Comparison of ENCODE assay signal across 25 mouse cellular contexts in the genomic region with DNA sequence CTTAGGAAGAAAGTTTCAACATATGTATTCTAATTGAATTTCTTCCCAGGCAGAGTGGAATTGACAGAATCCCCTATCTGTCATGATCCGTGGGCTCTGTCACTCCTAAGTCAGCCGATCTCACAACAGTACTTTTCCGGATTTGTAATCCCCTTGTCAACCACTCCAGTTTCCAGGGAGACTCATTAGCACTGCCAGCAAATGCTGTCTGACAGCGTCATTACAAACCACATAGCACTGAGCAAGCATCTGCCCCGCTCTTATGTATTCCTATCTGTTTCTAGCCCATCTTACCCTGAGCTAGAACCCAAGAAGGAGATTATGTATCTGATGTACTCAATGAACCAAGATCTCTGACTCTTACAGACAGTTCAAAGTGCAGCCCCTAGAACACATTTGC.
DNase-seq lines count a peak whose midpoint lies in the region; ATAC-seq and TF ChIP-seq lines count a peak whose summit lies in the region.
"Had no signal": no experiment of that assay in that cellular context is flagged by ENCODE, and none has a peak within 500 bp of the region (broad histone marks: within the 10 kb centered on the region; RNA-seq: fewer than 3 reads in every experiment).

No protein-coding gene starts in this region.

- H3K9ac ChIP-seq in forebrain, embryonic 13.5 days: no peak overlapping the region
- H3K9ac ChIP-seq in forebrain, embryonic 14.5 days (ENCODE audit: low read length): no peak overlapping the region
- no peak overlapping the region for H3K9ac ChIP-seq in midbrain, embryonic 15.5 days
- H3K9ac ChIP-seq: embryonic facial prominence, embryonic 15.5 days; heart, embryonic 13.5 days; limb, embryonic 13.5 days; liver, embryonic 13.5 days; neural tube, embryonic 15.5 days had no signal

- no peaks in the 10 kb centered on the region for H3K9me3 ChIP-seq in forebrain, embryonic 13.5 days (replicated peaks)
- no peaks in the 10 kb centered on the region for H3K9me3 ChIP-seq in forebrain, embryonic 10.5 days
- no peaks in the 10 kb centered on the region for H3K9me3 ChIP-seq in forebrain, embryonic 14.5 days (replicated peaks; ENCODE audit: control insufficient read depth, low read length)
- no peaks in the 10 kb centered on the region for H3K9me3 ChIP-seq in midbrain, embryonic 15.5 days
- H3K9me3 ChIP-seq: embryonic facial prominence, embryonic 15.5 days; heart, embryonic 13.5 days; limb, embryonic 13.5 days; liver, embryonic 13.5 days; neural tube, embryonic 15.5 days had no signal

- no peak overlapping the region for H3K4me2 ChIP-seq in forebrain, embryonic 13.5 days
- H3K4me2 ChIP-seq in forebrain, embryonic 14.5 days (ENCODE audit: low read length): no peak overlapping the region
- H3K4me2 ChIP-seq in midbrain, embryonic 15.5 days: no peak overlapping the region
- H3K4me2 ChIP-seq: embryonic facial prominence, embryonic 15.5 days; heart, embryonic 13.5 days; limb, embryonic 13.5 days; liver, embryonic 13.5 days; neural tube, embryonic 15.5 days had no signal

- H3K4me3 ChIP-seq in forebrain, embryonic 13.5 days: no peak overlapping the region
- no peak overlapping the region for H3K4me3 ChIP-seq in forebrain, embryonic 10.5 days
- no peak overlapping the region for H3K4me3 ChIP-seq in layer of hippocampus, adult 2 months
- H3K4me3 ChIP-seq in forebrain, embryonic 14.5 days (ENCODE audit: low read depth, low read length): no peak overlapping the region
- no peak overlapping the region for H3K4me3 ChIP-seq in midbrain, embryonic 15.5 days
- H3K4me3 ChIP-seq: embryonic facial prominence, embryonic 15.5 days; heart, adult 2 months; heart, embryonic 13.5 days; limb, embryonic 13.5 days; liver, embryonic 13.5 days; neural tube, embryonic 15.5 days had no signal

- H3K4me1 ChIP-seq in forebrain, embryonic 13.5 days: peaks cover 58% of the 10 kb centered on the region
- H3K4me1 ChIP-seq in forebrain, embryonic 10.5 days: peaks cover 53% of the 10 kb centered on the region
- H3K4me1 ChIP-seq in forebrain, embryonic 14.5 days (ENCODE audit: control insufficient read depth, insufficient read depth, low read length): peaks cover 31% of the 10 kb centered on the region
- peaks cover 32% of the 10 kb centered on the region for H3K4me1 ChIP-seq in midbrain, embryonic 15.5 days
- H3K4me1 ChIP-seq: liver, embryonic 13.5 days had no signal

- H3K36me3 ChIP-seq in forebrain, embryonic 13.5 days (ENCODE audit: poor library complexity, severe bottlenecking): no peaks in the 10 kb centered on the region
- no peaks in the 10 kb centered on the region for H3K36me3 ChIP-seq in forebrain, embryonic 10.5 days (replicated peaks)
- no peaks in the 10 kb centered on the region for H3K36me3 ChIP-seq in forebrain, embryonic 14.5 days (ENCODE audit: control insufficient read depth, insufficient read depth, low read length)
- H3K36me3 ChIP-seq in midbrain, embryonic 15.5 days (replicated peaks): no peaks in the 10 kb centered on the region
- H3K36me3 ChIP-seq: embryonic facial prominence, embryonic 15.5 days; heart, embryonic 13.5 days; limb, embryonic 13.5 days; liver, embryonic 13.5 days; neural tube, embryonic 15.5 days had no signal

- no peaks in the 10 kb centered on the region for H3K27me3 ChIP-seq in forebrain, embryonic 13.5 days
- no peaks in the 10 kb centered on the region for H3K27me3 ChIP-seq in forebrain, embryonic 10.5 days (ENCODE audit: poor library complexity, severe bottlenecking)
- H3K27me3 ChIP-seq in forebrain, embryonic 14.5 days (replicated peaks; ENCODE audit: control insufficient read depth, insufficient read depth, low read length): no peaks in the 10 kb centered on the region
- no peaks in the 10 kb centered on the region for H3K27me3 ChIP-seq in midbrain, embryonic 15.5 days (replicated peaks)
- H3K27me3 ChIP-seq: embryonic facial prominence, embryonic 15.5 days; heart, embryonic 13.5 days; limb, embryonic 13.5 days; liver, embryonic 13.5 days; neural tube, embryonic 15.5 days had no signal

- H3K27ac ChIP-seq in forebrain, embryonic 13.5 days: no peak overlapping the region
- no peak overlapping the region for H3K27ac ChIP-seq in forebrain, embryonic 10.5 days
- peak overlapping the region; percentile 68 for H3K27ac ChIP-seq in layer of hippocampus, adult 2 months
- no peak overlapping the region for H3K27ac ChIP-seq in forebrain, embryonic 14.5 days (ENCODE audit: low read depth, low read length)
- H3K27ac ChIP-seq in midbrain, embryonic 15.5 days: peak overlapping the region; percentile 21; the same call in 1 of the 2 replicates
- H3K27ac ChIP-seq: embryonic facial prominence, embryonic 15.5 days; heart, adult 2 months; heart, embryonic 13.5 days; limb, embryonic 13.5 days; liver, embryonic 13.5 days had no signal

- peak; percentile 23; the same call in 1 of the 2 replicates for ATAC-seq in forebrain, embryonic 13.5 days
- peak; percentile 24; the same call in 1 of the 2 replicates for ATAC-seq in forebrain, embryonic 14.5 days
- peak; percentile 60 for ATAC-seq in midbrain, embryonic 15.5 days (replicated peaks)

- TF ChIP-seq CTCF in layer of hippocampus, adult 2 months (conservative IDR thresholded peaks at IDR 0.05): no peak

- WGBS in forebrain, embryonic 13.5 days: 21% methylated on average over 5 of the region's 5 CpGs
- 54% methylated on average over 5 of the region's 5 CpGs for WGBS in forebrain, embryonic 10.5 days
- 25% methylated on average over 5 of the region's 5 CpGs for WGBS in forebrain, embryonic 14.5 days
- 12% methylated on average over 5 of the region's 5 CpGs for WGBS in midbrain, embryonic 15.5 days

- DNase-seq in forebrain, embryonic 10.5 days (ENCODE audit: extremely low spot score, low spot score): no peak
- peak in 1 of 2 experiments; percentile 57 for DNase-seq in layer of hippocampus, adult 2 months (ENCODE audit: low spot score in 2 of 2)
- DNase-seq in layer of hippocampus, postnatal 36 days: no peak
- peak; percentile 71 for DNase-seq in forebrain, embryonic 14.5 days (ENCODE audit: low spot score)
- no peak for DNase-seq in embryo, embryonic 9.5 days (ENCODE audit: extremely low spot score)
- no peak for DNase-seq in cerebellum, postnatal 10 days
- DNase-seq: adrenal gland, postnatal 25 days; cerebellum, adult 11 months; cerebellum, postnatal 14 days; gastrocnemius, postnatal 36 days; heart, adult 2 months; heart, postnatal 14 days; kidney, adult 18-20 months; kidney, postnatal 10 days; liver, embryonic 13.5 days; lung, adult 2 months; lung, postnatal 14 days; thymus, adult 2 months; thymus, postnatal 4 days had no signal

Comparison
In these comparisons a context has a peak if more than half of its experiments do, and no peak if none do; other contexts are left out.
1. H3K27ac ChIP-seq: peak in layer of hippocampus, adult 2 months (single experiment) and midbrain, embryonic 15.5 days (single experiment); none in forebrain, embryonic 13.5 days (single experiment), forebrain, embryonic 10.5 days (single experiment) and forebrain, embryonic 14.5 days (single experiment).
2. Peak in every context shown above with its lines, with median percentiles within 50 percentile points of each other: ATAC-seq.